Mouse (Mus musculus): ENCODE results near the gene Cwc22. TPM values are rescaled to one million over a fixed set of nuclear protein-coding genes. Genes with fewer than 3 reads are reported as not detected.

Cwc22 gene
- polyA plus RNA-seq, 1 experiment from 2014 or later: 19.7 TPM

DNA sequence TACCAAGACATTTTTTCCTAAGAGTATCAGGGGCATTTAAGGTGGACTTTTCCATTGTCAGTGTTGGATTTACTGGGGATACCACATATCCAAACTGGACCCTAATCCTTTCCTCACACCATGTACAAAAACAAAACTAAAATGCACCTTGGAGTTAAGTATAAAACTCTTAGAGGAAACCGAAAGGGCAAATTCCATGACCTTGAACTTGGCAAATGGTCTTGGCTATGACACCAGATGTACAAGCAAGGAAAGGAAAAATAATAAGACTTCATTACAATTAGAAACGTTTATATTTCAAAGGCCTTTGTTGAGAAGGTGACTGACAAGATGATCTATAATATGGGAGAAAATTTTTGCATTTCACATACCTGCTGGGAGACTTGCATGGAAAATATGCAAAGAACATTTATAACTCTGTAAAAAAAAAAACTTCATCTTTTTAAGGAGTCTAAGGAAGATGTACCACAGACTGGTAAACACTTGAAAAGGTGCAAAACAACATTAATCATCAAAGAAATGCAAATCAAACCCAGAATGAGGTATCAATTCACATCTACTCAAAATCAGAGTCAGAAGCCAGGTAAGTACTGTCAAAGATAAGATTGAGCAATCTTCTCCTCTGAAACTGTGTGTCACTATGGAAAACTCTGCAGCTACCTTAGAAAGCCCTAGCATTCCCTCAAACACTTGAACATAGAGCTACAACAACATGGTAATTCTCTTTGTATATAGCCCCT, 40.0 kb upstream of the Cwc22 start:
- DNase-seq (ENCODE audit: low spot score): no peak
- no peaks in the 10 kb centered on the region for H3K4me1 ChIP-seq (replicated peaks; ENCODE audit: insufficient read depth, low read length)
- ATAC-seq (replicated peaks; ENCODE audit: low FRiP score, low read depth): no peak
- no peak overlapping the region for H3K4me3 ChIP-seq (replicated peaks; ENCODE audit: low read depth, low read length)
- TF ChIP-seq CTCF (IDR thresholded peaks at IDR 0.05; ENCODE audit: low read depth): no peak
- H3K9ac ChIP-seq (ENCODE audit: low read depth, low read length): no peak overlapping the region
- 54% methylated on average over 2 of the region's 2 CpGs for WGBS
- no peak overlapping the region for H3K4me2 ChIP-seq (ENCODE audit: low read length)
- H3K27ac ChIP-seq: no peak overlapping the region
- H3K9me3 ChIP-seq (replicated peaks; ENCODE audit: low read length): no peaks in the 10 kb centered on the region
- H3K27me3 ChIP-seq (ENCODE audit: insufficient read depth, low read length): no peaks in the 10 kb centered on the region
- H3K36me3 ChIP-seq (ENCODE audit: insufficient read depth, low read length): no peaks in the 10 kb centered on the region

- no peaks in the 10 kb centered on the region for H3K27me3 ChIP-seq (ENCODE audit: insufficient read depth, low read length)
- WGBS: 66% methylated on average over 4 of the region's 4 CpGs
- no peak for ATAC-seq (replicated peaks; ENCODE audit: low FRiP score, low read depth)
Observed at GRCm38 (mm10) chr2:77984209-77984608, 38.0 kb upstream of the Cwc22 start.

DNA sequence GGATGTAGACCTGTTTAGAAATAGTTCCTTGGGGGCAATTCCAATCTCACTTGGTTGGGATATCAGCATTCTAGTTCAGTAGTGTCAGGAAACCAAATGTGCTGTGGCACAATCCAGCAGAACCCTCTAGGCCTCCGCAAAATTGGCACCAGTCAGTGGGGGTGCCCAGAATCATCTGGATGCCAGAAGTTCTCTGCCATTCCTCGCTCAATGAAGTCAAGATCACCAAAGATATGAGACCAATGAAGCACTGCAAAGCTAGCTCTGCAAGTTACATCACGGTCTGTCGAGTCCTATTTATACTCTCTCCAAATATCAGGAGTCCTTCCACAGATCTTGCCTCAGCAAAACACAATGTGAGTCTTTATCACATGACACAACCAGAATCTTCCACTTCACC, 35.7 kb upstream of the Cwc22 start:
- Histone ChIP-seq H3K27ac (no peak overlapping the region), H3K4me3 (replicated peaks; ENCODE audit: low read depth, low read length) (no peak overlapping the region), H3K4me1 (replicated peaks; ENCODE audit: insufficient read depth, low read length) (no peaks in the 10 kb centered on the region), H3K9ac (ENCODE audit: low read depth, low read length) (no peak overlapping the region), H3K36me3 (ENCODE audit: insufficient read depth, low read length) (no peaks in the 10 kb centered on the region), H3K4me2 (ENCODE audit: low read length) (no peak overlapping the region), H3K9me3 (replicated peaks; ENCODE audit: low read length) (no peaks in the 10 kb centered on the region), H3K27me3 (ENCODE audit: insufficient read depth, low read length) (no peaks in the 10 kb centered on the region)
- no peak for TF ChIP-seq CTCF (IDR thresholded peaks at IDR 0.05; ENCODE audit: low read depth)
- no peak for ATAC-seq (replicated peaks; ENCODE audit: low FRiP score, low read depth)
- no peak for DNase-seq (ENCODE audit: low spot score)
- WGBS: 89% methylated on average over 4 of the region's 4 CpGs

More at GRCm38 (mm10) chr2:77984209-77984608, 38.0 kb upstream of the Cwc22 start:
- no peak overlapping the region for H3K9ac ChIP-seq (ENCODE audit: low read depth, low read length)
- no peak for DNase-seq (ENCODE audit: low spot score)
- H3K9me3 ChIP-seq (replicated peaks; ENCODE audit: low read length): no peaks in the 10 kb centered on the region
- no peak for TF ChIP-seq CTCF (IDR thresholded peaks at IDR 0.05; ENCODE audit: low read depth)
- no peak overlapping the region for H3K4me2 ChIP-seq (ENCODE audit: low read length)
- no peaks in the 10 kb centered on the region for H3K36me3 ChIP-seq (ENCODE audit: insufficient read depth, low read length)
- no peaks in the 10 kb centered on the region for H3K4me1 ChIP-seq (replicated peaks; ENCODE audit: insufficient read depth, low read length)
- no peak overlapping the region for H3K27ac ChIP-seq
- no peak overlapping the region for H3K4me3 ChIP-seq (replicated peaks; ENCODE audit: low read depth, low read length)

- Histone ChIP-seq H3K4me2 (ENCODE audit: low read length) (no peak overlapping the region), H3K9me3 (replicated peaks; ENCODE audit: low read length) (no peaks in the 10 kb centered on the region), H3K4me1 (replicated peaks; ENCODE audit: insufficient read depth, low read length) (no peaks in the 10 kb centered on the region), H3K4me3 (replicated peaks; ENCODE audit: low read depth, low read length) (no peak overlapping the region), H3K27ac (no peak overlapping the region), H3K27me3 (ENCODE audit: insufficient read depth, low read length) (no peaks in the 10 kb centered on the region), H3K36me3 (ENCODE audit: insufficient read depth, low read length) (no peaks in the 10 kb centered on the region), H3K9ac (ENCODE audit: low read depth, low read length) (no peak overlapping the region)
- 86% methylated on average over 5 of the region's 5 CpGs for WGBS
- DNase-seq (ENCODE audit: low spot score) (no peak), ATAC-seq (replicated peaks; ENCODE audit: low FRiP score, low read depth) (no peak)
- no peak for TF ChIP-seq CTCF (IDR thresholded peaks at IDR 0.05; ENCODE audit: low read depth)
Observed at GRCm38 (mm10) chr2:77980696-77981095, 34.5 kb upstream of the Cwc22 start.

DNA sequence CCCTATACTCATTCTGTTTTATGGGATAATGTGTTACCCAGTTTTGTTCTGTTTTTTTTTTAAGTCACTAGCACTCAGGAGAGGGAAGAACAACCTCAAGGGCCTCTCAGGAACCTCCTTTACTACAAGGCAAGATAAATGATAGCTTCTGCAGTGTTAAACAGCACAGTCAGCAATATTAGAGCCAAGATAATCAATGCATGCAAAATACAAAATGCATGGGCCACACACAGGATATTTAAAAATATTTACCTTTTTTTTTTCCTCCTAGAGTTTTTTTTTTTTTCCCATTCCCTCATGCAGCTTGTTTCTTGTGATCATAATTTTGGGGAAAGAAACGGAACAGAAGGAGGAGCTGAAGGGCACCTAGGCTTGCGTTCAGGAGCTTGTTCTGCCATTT, 33.3 kb upstream of the Cwc22 start:
- ATAC-seq (replicated peaks; ENCODE audit: low FRiP score, low read depth) (no peak), DNase-seq (ENCODE audit: low spot score) (no peak)
- no peak for TF ChIP-seq CTCF (IDR thresholded peaks at IDR 0.05; ENCODE audit: low read depth)
- H3K4me3 ChIP-seq (replicated peaks; ENCODE audit: low read depth, low read length): no peak overlapping the region
- no peak overlapping the region for H3K9ac ChIP-seq (ENCODE audit: low read depth, low read length)
- no peak overlapping the region for H3K27ac ChIP-seq
- 78% methylated on average over 2 of the region's 2 CpGs for WGBS
- H3K27me3 ChIP-seq (ENCODE audit: insufficient read depth, low read length): no peaks in the 10 kb centered on the region
- H3K4me2 ChIP-seq (ENCODE audit: low read length): no peak overlapping the region
- H3K36me3 ChIP-seq (ENCODE audit: insufficient read depth, low read length): no peaks in the 10 kb centered on the region
- no peaks in the 10 kb centered on the region for H3K4me1 ChIP-seq (replicated peaks; ENCODE audit: insufficient read depth, low read length)
- no peaks in the 10 kb centered on the region for H3K9me3 ChIP-seq (replicated peaks; ENCODE audit: low read length)

DNA sequence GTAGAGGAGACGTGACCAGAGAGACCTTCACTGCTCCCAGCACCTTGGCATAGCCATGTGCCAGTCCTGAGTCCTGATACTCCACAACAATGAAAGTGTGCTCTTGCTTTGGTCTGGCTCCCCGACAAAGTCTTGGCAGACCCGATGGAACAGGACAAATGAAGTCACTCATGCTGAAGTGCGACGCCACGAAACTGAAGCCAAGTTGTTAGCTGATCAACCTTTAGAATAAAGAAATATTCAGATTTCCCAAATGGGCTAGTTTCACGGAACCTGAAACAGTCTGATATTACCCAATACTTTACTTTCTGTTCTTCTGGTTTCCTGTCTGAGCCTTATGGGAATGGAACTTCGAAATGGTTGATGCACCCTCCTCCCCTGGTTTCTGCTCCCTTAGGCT, 32.9 kb upstream of the Cwc22 start:
- 87% methylated on average over 8 of the region's 8 CpGs for WGBS
- Histone ChIP-seq H3K27ac (no peak overlapping the region), H3K4me3 (replicated peaks; ENCODE audit: low read depth, low read length) (no peak overlapping the region), H3K27me3 (ENCODE audit: insufficient read depth, low read length) (no peaks in the 10 kb centered on the region), H3K36me3 (ENCODE audit: insufficient read depth, low read length) (no peaks in the 10 kb centered on the region), H3K9me3 (replicated peaks; ENCODE audit: low read length) (no peaks in the 10 kb centered on the region), H3K9ac (ENCODE audit: low read depth, low read length) (no peak overlapping the region), H3K4me1 (replicated peaks; ENCODE audit: insufficient read depth, low read length) (no peaks in the 10 kb centered on the region), H3K4me2 (ENCODE audit: low read length) (no peak overlapping the region)
- ATAC-seq (replicated peaks; ENCODE audit: low FRiP score, low read depth) (no peak), DNase-seq (ENCODE audit: low spot score) (no peak)
- no peak for TF ChIP-seq CTCF (IDR thresholded peaks at IDR 0.05; ENCODE audit: low read depth)

DNA sequence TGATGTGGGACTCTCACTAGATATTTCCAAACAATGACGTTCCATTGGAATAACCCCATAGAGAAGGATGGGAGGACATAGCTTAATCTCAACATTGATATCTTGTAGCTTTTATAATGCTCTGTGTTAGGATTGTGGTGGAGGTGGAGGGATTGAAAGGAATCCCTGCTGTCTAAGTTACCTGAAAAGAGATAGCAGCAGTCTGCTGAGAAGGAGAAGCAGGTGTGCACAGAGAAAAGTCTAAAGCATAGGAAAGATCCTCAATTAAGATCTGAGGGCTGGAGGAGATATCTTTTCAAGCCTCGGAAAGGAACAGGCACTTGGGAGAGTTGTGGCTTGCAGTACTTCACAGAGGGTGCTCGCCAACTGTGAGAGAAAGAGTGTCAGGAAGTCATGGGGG, 32.1 kb upstream of the Cwc22 start:
- WGBS: 79% methylated on average over 3 of the region's 3 CpGs
- ATAC-seq (replicated peaks; ENCODE audit: low FRiP score, low read depth) (no peak), DNase-seq (ENCODE audit: low spot score) (no peak)
- no peak overlapping the region for H3K9ac ChIP-seq (ENCODE audit: low read depth, low read length)
- no peak overlapping the region for H3K27ac ChIP-seq
- no peaks in the 10 kb centered on the region for H3K9me3 ChIP-seq (replicated peaks; ENCODE audit: low read length)
- H3K36me3 ChIP-seq (ENCODE audit: insufficient read depth, low read length): no peaks in the 10 kb centered on the region
- H3K4me1 ChIP-seq (replicated peaks; ENCODE audit: insufficient read depth, low read length): no peaks in the 10 kb centered on the region
- H3K4me3 ChIP-seq (replicated peaks; ENCODE audit: low read depth, low read length): no peak overlapping the region
- H3K27me3 ChIP-seq (ENCODE audit: insufficient read depth, low read length): no peaks in the 10 kb centered on the region
- TF ChIP-seq CTCF (IDR thresholded peaks at IDR 0.05; ENCODE audit: low read depth): no peak
- no peak overlapping the region for H3K4me2 ChIP-seq (ENCODE audit: low read length)
